Mouse (Mus musculus) hindlimb bud, embryonic 11.5 days (tissue): ENCODE results near the gene Gm44596.

Experiments used
- DNase-seq: peaks from one replicate; pipeline ENCODE4 v3.0.0-alpha.2; 2012; ENCODE audit warnings: low read depth, low spot score; ENCODE audit errors: extremely low spot score

Gm44596 gene

DNA sequence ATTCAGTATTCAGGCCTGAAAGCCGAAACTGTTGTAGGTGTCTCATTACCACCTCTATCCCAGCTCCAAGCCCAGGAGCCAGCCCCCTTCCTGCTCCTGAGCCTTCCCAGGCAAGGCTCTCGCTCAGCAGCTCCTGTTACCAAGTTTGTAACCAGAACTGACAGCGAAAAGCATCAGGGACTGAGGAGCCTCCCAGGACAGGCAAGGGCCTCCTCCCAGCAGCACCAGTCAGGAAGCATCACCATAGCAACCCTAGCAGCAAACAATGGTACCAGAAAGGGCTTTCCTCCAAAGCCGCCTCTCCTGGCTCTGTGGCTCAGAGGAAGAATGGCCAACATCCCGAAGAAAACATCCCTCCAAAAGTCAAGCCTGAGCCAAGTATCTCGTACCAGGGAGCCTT, at the start of gene Gm44596, which contains the start of gene Tex52:
Gene Gm44596 (plus strand): TSS at position 312 of the 400 bp plus-strand sequence.
Gene Tex52 (plus strand): TSS at position 265 of the 400 bp plus-strand sequence.
- no peak for DNase-seq

DNA sequence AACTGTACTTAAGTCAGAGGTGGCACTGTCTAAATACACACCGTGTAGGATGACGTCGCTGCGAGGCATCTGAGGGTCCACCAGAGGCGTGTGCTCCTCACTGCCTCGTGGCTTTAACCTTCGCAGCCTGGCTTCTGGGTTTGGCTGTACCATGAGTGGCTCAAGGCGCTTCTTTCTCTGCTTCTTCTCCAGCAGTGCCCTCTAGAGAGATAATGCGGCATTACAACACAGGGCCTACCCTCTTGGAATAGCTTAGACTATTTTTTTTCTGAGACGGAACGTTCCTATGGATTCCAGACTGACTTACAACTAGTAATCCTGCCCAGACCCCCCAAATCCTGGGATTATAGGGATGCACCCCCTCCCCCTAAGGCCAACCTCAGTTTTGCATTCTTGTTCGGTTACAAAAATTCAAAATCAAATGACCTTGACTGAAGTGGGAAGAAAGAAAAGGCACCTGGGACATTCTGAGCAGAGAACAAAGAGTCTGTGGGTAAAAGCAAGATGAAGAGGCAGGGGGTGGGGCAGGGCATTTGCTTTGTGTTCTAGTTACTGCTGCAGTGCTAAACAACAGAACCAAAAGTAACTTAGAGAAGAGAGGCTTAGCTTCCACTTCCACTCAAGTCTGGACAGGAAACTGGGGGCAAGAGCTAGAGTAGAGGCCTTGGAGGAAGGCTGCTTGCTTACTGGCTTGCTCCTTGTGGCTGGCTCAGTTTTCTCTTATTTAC, 40.7 kb upstream of the Gm44596 start:
- no peak for DNase-seq

DNA sequence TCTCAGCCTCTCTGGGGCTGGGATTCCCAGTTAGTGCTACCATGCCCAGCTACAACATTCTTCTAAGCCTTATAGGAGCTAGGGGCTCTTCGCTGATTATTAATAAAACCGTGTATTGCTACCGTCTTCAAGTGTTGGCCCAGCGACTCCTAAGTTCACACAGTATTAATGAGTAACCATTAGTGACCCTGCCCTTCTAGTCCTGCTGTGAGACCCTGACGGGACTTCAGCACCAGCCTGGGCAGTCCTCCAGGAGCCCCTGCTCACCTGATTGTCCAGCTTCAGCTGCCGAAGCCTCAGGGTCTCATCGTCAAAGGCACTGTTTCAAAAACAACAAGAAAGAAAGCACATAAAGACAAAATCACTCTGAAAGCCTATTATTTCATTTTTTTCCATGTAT, 37.8 kb upstream of the Gm44596 start:
- DNase-seq: no peak

DNA sequence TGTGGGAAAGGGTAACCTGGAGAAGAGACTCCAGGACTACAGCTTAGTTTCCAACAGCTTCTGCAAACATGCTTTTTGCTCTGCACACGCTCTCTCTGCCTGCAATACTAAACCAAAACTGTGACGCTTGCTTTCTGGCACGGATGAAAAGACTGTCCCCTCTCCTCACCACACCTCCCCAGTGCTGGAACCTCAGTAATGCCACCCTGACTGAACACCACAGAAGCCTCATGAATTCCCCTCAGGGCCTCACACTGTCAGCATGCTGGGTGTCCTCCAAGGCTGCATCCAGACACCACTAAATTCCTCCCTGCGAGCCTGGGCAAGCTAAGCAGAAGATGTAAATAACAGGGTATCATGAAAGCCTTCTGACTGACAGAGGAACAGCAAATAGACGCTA, 36.4 kb upstream of the Gm44596 start:
- DNase-seq: no peak

DNA sequence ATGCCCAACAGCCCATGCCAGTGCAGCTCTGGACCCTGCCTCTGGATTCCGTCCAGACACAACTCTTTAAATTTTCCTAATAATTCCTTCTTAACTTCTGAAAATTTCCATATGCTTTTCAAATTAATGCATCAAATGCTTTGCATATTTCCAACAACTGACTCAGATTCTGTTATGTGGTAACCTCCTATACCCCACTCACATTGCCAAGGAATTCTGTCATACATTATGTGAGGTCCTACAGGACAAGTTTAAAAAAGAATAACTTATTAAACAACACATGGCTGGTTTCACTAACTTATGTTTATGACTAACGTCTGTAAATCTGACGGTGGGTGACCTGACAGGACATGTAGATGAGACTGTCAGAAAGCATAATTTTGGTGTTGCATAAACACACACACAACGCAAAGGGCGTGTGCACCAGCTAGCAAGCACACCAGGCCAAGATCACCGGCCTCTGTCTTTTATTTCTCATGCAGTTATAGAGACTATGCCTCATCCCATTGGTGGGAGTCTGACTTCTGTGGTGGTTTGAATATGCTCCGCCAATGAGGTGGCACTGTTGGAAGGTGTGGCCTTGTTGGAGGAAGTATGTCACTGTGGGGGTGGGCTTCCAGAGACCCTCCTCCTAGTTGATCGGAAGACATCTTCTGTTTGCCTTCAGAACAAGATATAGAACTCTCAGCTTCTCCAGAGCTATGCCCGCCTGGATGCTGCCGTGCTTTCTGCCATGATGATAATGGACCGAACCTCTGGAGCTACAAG, 33.2 kb upstream of the Gm44596 start:
- DNase-seq: no peak

DNA sequence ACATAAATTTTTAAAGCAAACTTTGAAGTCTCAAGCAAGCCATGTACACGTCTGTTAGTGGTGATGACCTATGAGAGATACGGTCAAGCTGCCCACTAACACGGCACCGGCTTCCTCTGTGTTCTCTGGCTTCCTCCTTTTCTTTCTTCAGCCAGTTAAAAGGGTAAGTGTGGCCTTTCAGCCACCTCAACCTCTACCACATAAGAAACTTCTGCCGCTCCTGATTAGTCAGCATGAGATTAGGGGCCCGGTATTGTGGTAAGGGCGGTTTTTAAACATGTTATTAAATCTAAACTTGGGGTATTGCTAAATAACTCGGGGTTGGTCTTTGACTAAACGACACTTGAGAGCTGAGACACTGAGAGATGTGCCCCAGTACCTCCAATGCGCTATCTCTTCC, 29.7 kb upstream of the Gm44596 start:
- DNase-seq: no peak

DNA sequence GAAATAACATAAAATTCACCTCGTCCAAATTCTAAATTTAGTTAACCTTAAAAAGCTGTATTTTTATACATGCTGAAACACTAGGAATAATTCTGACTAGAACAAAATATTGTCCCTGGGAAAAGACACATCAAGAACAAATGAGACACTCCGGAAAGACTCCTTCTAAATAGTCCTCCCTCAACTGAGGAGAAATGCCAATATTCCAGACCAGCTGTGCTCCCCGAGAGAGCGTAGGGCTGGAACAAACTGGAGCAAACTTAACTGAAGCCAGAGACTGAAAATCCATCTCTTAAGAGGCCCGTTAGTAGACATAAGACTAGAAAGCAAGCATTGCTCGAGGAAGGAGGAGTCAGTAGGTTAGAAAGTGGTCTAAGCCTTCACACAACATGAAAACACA, 28.5 kb upstream of the Gm44596 start:
- DNase-seq: no peak

DNA sequence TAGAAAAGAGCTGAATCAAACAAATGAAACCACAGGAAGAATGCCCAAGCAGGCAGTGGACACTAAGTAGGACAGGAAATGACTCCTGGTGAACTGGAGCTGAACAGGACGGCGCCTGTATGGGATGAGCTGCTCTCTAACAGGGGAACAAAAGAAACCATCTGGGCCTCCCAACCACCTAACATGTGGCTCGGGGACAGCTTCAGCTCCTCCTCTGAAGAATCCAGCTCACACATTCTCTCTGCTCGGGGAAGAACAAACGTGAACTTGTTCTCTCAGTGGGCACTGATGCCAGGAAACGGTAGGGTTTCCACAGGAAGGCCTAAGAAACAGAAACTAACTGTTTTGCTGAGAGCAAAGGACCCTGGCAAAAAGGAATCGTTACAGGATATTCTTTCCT, 25.6 kb upstream of the Gm44596 start:
- no peak for DNase-seq

DNA sequence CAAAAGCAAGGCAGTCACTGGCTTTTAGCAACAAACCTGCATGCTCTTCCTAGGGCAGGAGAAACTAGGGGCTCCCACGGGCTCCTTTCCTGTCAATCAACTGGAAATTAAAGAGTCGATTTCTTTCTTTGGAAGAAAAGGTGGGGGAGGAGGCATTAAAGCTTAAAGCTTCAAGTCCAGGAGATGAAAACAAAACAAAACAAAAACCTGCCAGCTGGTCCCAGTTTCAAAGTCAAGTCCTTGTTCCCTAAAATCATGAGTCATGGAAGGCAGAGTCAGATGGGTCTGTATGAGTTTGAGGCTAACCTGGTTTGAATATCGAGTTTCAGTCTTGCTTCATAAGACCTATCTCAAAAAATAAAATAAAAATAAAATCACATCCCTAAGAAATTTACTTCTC, 21.2 kb upstream of the Gm44596 start:
- DNase-seq: no peak

DNA sequence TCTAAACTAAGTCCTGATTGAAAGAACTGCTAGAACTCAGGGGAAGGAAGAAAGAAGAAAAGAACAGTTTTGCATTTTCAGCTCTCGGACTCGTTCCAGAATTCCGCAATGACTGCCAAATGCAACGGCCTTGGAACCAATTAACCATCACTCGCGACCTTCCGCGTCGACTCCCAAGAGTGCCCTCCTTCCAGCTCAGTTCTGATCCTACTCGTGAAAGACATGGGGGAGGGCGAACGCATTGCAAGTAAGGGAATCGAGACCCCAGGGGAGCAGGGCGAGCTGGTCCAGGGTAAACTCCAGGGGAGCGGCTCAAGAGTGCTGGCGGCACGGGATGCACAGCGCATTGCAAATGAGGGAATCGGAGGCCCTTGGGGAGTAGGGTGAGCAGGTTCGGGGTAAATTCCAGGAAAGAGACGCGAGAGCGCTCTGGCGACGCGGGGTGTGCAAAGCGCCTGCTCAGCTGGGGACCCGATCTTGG, 20.1 kb upstream of the Gm44596 start:
- DNase-seq: no peak

DNA sequence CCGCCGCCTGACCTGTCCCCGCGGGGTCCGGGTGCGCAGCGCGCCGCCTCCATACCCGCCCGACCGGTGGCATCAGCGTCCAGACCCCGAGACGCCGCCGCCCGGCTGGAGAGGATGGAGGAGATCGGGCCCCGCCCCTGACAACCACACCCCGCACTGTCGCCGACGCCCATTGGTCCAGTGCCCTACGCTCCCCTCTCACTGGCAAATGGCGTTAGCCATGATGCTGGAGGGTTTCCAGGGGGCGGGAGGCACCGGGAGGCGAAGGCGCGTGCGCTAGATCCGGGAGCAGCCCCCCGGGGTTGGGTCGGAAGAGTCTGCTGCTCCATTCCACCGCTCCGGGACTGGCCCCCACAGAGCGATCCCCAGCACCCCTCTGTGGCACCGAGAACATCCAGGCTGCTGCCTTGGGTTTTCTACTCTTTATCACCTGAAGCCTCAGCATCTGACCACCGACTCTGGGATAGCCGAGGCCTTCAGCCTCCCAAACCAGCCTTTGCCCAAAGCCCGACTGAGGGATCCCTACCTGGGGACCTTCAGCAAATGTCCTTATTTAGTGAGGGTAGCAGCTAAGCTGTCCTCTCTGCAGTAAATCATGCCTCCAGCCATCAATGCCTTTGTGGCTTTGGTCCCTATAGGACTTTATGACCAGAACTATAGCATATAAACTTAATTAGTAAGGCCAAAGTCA, 19.4 kb upstream of the Gm44596 start, which contains the start of gene Tulp3:
Gene Tulp3 (minus strand): TSS at position 126 of the 691 bp plus-strand sequence.
- peak; percentile 80 for DNase-seq

DNA sequence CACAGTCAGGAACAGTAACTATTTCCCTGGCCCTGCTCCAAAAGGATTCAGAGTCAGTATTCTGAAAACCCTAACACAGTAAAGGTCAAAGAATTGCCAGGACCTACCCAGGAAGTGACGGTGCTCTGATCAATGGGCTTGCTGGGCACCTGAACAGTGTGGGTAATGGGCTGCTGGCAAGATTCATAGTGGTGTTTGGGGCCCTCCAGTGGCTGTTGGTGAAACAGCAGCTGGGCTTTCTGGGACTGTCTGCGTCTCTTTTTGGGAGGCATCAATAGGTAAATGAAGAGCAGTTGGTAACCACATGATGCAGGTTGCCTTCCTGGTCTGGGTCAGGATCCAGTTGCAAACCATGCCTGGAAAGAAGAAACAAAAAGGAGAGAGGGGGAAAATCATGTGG, 16.3 kb upstream of the Gm44596 start:
- DNase-seq: no peak

DNA sequence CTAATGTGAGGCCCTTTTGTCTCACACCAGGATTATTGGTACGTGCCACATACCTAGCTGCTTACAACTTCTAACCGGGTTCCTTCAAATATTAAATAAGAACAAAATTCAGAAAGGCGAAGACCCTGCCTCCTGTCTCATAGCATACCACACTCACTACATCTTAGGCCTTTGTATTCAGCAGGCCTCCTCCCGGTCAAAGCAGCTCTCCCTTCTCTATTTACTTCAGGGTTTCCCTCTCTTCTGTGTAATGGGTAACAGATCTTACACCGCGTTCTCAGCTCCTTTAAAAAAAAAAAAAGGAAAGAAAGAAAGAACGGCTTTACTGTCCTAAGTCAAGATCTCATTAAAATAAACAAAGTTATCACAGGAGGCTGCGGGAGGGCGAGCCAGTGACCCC, 13.4 kb upstream of the Gm44596 start:
- DNase-seq: no peak

DNA sequence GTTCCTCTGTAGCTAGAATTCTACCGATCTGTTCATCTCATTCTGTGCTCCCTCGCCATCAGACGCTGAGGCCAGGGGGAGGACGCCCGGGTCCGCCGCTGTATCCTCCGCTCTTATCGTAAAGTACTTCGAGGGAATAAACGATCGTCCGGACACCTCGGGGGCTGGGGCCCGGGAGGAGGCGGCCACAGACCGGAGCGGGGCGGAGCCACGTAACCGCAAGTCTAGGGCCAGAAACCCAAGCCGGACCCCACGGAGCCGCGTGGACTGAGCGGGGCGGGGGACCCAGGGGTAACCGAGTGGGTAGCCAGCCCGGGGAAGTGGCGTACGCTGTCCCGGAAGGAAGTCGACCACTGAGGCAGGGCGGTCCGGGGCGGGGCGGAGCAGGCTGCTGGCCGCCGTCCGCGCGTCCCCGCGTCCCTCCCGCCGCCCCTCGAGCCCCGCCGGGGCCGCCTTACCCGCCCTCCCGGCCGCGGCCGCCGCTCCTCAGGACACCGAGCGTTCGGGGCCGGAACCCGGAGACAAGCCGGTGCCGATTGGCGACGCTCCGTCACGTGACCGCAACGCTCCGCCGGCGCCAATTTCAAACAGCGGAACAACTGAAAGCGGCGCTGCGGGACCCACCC, 12.8 kb upstream of the Gm44596 start, which contains the start of the genes Rhno1 and Foxm1:
Gene Rhno1 (minus strand): TSS at position 531 of the 626 bp plus-strand sequence.
Gene Foxm1 (plus strand): TSS at position 587 of the 626 bp plus-strand sequence.
- DNase-seq: no peak

DNA sequence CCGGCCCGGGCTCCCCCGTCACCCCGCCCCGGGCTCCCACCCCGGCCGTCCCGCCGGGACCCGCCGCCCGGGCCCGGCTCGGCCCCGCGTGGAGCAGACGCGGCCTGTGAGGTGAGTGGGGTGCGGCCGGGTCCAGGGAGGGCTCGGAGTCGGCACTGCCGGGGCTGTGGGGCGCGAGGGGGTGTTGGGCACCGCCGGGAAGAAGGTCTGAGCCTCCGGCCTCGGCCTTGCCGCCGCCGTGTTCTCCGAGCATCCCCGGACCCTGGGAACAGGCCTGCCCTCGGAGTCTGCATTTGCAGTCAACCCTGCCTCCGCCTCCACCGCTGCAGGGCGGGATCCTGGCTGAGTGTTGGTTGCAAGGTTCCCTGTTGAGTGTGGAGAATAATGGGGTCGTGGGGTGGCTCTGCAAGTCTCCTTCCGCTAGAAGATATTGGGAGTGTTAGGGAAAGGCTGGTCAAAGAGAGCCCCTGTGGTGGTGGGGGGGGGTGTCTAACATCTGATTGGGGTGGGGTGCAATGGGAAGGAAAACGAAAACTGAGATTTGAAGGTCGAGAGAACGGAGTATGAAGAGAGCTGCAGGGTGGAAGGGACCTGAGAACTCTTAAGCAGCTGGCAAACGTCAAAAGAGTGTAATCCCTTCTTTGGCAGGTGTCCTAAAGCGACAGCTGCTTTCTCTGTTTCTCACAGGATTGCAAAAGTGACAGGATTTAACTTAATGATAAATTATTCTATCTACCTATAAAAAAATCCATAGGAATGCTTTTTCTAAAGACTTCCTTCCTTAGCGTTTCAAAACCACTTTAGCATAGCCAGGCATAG, 12.1 kb upstream of the Gm44596 start:
- DNase-seq: no peak

DNA sequence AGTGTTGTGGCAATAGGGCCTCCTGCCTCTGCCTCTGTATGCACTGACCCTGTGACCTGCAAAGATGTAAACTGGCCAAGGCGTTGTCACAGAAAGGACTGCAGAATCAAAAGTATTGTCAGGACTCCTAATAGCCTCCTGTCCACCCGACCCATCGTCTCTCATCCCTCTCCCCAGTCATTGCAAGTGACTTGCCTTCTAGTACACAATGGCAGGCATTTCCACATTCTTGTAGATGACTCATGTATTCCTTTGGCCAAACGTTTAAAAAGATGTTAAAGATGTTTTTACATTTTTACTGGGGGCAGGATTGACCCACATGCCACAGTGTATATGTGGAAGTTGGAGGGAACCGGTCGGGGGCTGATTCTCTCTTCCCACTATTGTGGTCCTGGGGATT, 10.6 kb upstream of the Gm44596 start:
- no peak for DNase-seq

DNA sequence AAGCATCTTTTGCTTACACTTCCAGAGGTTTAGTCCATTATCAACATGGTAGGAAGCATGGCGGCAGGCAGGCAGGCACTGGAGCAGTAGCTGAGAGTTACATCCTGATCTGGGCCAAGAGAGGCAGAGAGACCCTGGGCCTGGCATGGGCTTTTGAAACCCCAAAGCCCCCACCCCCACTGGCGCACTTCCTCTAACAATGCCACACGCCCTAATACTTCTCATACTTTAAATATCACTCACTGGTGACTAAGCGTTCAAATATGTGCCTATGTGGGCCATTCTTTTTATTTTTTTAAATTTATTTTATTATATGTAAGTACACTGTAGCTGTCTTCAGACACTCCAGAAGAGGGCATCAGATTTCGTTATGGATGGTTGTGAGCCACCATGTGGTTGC, 8.8 kb upstream of the Gm44596 start:
- no peak for DNase-seq

DNA sequence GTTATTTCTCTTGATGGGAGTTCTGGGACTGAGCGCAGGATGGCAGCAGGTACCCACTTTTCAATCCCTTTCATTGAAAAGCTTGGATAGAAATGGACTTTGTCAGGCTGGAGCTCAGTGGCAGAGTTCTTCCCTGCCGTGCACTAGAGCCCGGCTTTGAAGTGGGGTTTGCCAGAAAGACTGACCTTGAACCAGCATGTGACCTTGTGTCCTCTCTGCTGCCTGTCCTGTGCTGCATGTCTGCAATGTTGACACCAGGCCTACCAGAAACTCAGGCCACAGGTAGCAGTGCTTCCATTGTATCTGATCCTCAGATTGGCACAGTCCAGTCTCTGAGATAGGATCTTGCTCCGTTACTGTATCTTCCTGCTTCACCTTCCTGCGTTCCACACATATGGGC, 5.3 kb upstream of the Gm44596 start:
- no peak for DNase-seq

DNA sequence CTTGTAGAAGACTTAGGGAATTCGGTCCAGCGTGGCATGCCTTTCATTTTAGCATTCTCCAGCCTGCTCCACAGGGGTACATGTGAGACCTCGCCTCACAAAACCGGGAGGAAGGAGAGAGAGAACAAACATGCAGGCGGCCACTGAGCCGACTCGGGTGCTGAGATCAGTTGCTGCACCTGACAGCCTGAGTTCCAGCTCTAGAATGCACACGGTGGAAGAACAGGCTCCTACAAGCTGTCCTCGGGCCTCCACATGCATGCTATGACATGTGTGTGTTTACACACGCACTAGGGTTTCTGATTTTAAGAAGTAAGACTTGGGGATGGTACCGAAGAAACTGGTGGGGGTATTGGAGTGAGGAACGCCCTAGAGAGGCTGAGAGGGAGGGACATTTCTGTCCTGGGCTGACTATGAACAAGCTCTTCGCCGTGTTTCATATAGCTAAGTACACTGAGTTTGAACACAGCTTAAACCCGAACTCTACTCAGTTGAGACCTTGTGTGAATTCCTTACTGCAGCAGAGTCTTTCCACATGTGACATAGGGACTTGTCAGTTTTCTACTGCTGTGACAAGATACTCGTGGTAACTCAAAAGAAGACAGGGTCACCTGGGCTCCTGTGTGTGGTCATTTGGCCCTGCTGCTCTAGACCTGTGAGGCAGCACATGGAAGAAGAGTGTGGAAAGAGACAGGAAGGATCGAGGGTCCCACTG, 1.2 kb downstream of the Gm44596 start:
- DNase-seq: no peak
